Mouse (Mus musculus): ENCODE measurements around the gene Kdm4b.

DNA sequence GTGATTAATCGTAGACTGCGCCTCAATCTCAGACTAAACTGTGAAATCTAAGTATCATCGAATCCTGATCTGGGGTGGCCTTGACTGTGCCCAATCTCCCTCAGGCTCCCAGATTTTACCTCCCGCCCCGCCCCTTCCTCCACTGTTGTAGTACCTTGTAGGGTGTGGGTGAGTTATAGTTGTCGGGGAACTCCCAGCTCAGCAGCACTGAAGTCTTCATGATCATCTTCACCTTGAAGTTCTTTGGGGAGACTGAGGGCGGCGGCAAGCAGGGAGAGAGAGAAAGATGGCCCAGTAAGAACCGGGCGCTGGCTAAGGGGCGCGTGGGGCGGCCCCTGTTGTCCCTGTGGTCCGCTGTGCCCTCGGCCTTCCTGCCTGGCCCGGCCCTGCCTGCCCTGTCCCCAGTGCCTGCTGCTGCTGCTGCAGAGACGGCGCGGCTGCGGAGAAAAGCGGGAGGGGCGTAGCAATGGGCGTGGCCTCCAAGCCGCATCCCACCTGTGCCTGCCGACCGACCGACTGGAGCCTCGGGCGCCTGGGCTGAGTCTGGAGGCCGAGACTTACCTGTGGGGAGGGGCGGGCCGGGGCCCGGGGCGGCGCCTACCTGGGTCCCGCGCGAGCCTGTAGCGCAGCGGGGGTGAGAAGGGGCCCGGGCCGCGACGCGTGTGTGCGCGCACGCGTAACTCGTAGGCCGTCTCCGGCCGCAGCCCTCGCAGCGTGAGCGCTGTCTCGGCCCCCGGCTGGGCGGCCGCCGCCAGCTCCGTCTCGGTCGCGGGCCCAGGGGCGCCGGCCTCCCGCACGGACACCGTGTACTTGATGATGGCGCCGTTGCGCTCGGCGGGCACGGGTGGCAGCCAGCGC, 99.1 kb downstream of the Kdm4b start:
- TF ChIP-seq CTCF (IDR thresholded peaks at IDR 0.05; ENCODE audit: extremely low read depth, insufficient read depth, insufficient read length, insufficient replicate concordance) (no peak), POLR2A (IDR thresholded peaks at IDR 0.05; ENCODE audit: low read depth, low read length) (no peak)

Data from spleen, adult 2 months (tissue).